Mouse (Mus musculus) liver, postnatal 0 days (tissue): ENCODE measurements around the gene Aqp6. TPM values are rescaled to one million over a fixed set of nuclear protein-coding genes. Genes with fewer than 3 reads are reported as not detected.

ENCODE experiments used
- ATAC-seq: fragments of 200-750 bp; cut with Nextera tagmentation; 2 replicates; pipeline ENCODE4 v1.8.0; 2017; ENCODE audit warnings: mild to moderate bottlenecking, moderate library complexity
- DNase-seq: peaks from one replicate; pipeline ENCODE4 v3.0.0-alpha.2; 2016
- H3K27ac ChIP-seq: fragments of 300-500 bp; sonication (generic); 2 replicates; pipeline ENCODE4 v1.5.1; 2014; ENCODE audit warnings: antibody characterized with exemption, moderate library complexity, mild to moderate bottlenecking, low read depth
- H3K27me3 ChIP-seq: fragments of 300-500 bp; sonication (generic); 2 replicates; pipeline ENCODE4 v1.6.1; 2014; ENCODE audit warnings: low read length, control low read depth, mixed read lengths; ENCODE audit not compliant: insufficient read depth
- H3K36me3 ChIP-seq: fragments of 300-500 bp; sonication (generic); replicated peaks from 2 replicates; pipeline ENCODE4 v1.6.1; 2014; ENCODE audit warnings: mild to moderate bottlenecking, control low read depth, low read length, moderate library complexity, mixed read lengths; ENCODE audit not compliant: insufficient read depth
- H3K4me1 ChIP-seq: fragments of 300-500 bp; sonication (generic); 2 replicates; pipeline ENCODE4 v1.6.1; 2014; ENCODE audit warnings: antibody characterized with exemption, mild to moderate bottlenecking, control low read depth; ENCODE audit not compliant: insufficient read depth
- H3K4me2 ChIP-seq: fragments of 300-500 bp; sonication (generic); 2 replicates; pipeline ENCODE4 v1.6.1; 2014; ENCODE audit warnings: low read depth, mild to moderate bottlenecking, low read length, moderate library complexity, mixed read lengths
- H3K4me3 ChIP-seq: fragments of 300-500 bp; sonication (generic); 2 replicates; pipeline ENCODE4 v1.5.1; 2014; ENCODE audit warnings: low read depth, low read length
- H3K9ac ChIP-seq: fragments of 300-500 bp; sonication (generic); replicated peaks from 2 replicates; pipeline ENCODE4 v1.6.1; 2014; ENCODE audit warnings: mild to moderate bottlenecking, moderate library complexity
- H3K9me3 ChIP-seq: fragments of 300-500 bp; sonication (generic); 2 replicates; pipeline ENCODE4 v1.6.1; 2016; ENCODE audit warnings: mild to moderate bottlenecking, control low read depth, low read length, mixed read lengths
- CTCF ChIP-seq: sonication (generic); IDR thresholded peaks from 2 replicates; pipeline ENCODE4 v1.5.1; 2016; ENCODE audit warnings: antibody characterized with exemption, low read depth
- EP300 ChIP-seq: IDR thresholded peaks from 2 replicates; pipeline ENCODE4 v1.6.1; 2016; ENCODE audit warnings: antibody characterized with exemption, low read depth, mild to moderate bottlenecking
- WGBS: fragments of 180-500 bp; shearing (Covaris S2); extraction: QIAGEN DNeasy Blood & Tissue Kit; methylation state at CpG from one replicate; pipeline ENCODE4 v1.1.7; 2014; ENCODE audit not compliant: insufficient replicate concordance; 5-methylcytosine and 5-hydroxymethylcytosine counted together
- polyA plus RNA-seq: library from polyadenylated mRNA; unstranded; fragments of >200 nt; fragmentation: Nextera tagmentation; extraction: Ambion mirVana; gene quantifications from 2 replicates; pipeline ENCODE4 v1.2.1, GENCODE M21; 2015

Aqp6 gene
- polyA plus RNA-seq, 1 experiment from 2014 or later = not detected

GRCm38 (mm10) chr15:99614273-99614672, 13.1 kb downstream of the Aqp6 start:
- DNase-seq (no peak), ATAC-seq (no peak)
- H3K27ac ChIP-seq = no peak overlapping the region
- H3K4me2 ChIP-seq = no peak overlapping the region
- H3K27me3 ChIP-seq = peaks cover 20% of the 10 kb centered on the region
- 0 out of 2 replicates have a peak, but pooled peaks cover 3% of the 10 kb centered on the region for H3K9me3 ChIP-seq
- H3K9ac ChIP-seq = no peak overlapping the region
- 68% methylated on average over 13 of the region's 13 CpGs for WGBS
- H3K4me1 ChIP-seq = peaks cover 4% of the 10 kb centered on the region
- TF ChIP-seq EP300 = no peak
- TF ChIP-seq CTCF = no peak
- H3K4me3 ChIP-seq = no peak overlapping the region
- no peaks in the 10 kb centered on the region for H3K36me3 ChIP-seq

GRCm38 (mm10) chr15:99614753-99615152, 13.6 kb downstream of the Aqp6 start:
- ATAC-seq = peak; percentile 23; the same call in 1 of the 2 replicates
- no peak overlapping the region for H3K4me3 ChIP-seq
- no peak for DNase-seq
- WGBS = 23% methylated on average over 12 of the region's 12 CpGs
- no peak for TF ChIP-seq EP300
- no peak for TF ChIP-seq CTCF
- H3K27ac ChIP-seq = no peak overlapping the region
- H3K9ac ChIP-seq = no peak overlapping the region
- peaks cover 3% of the 10 kb centered on the region for H3K4me1 ChIP-seq
- H3K36me3 ChIP-seq = peaks cover 4% of the 10 kb centered on the region; the same call in 1 of the 2 replicates
- H3K9me3 ChIP-seq = 0 out of 2 replicates have a peak, but pooled peaks cover 3% of the 10 kb centered on the region
- H3K4me2 ChIP-seq = no peak overlapping the region
- peaks cover 20% of the 10 kb centered on the region for H3K27me3 ChIP-seq

- Histone ChIP-seq H3K36me3 (peaks cover 4% of the 10 kb centered on the region; the same call in 1 of the 2 replicates), H3K4me2 (no peak overlapping the region), H3K4me1 (peaks cover 3% of the 10 kb centered on the region), H3K9me3 (0 out of 2 replicates have a peak, but pooled peaks cover 3% of the 10 kb centered on the region), H3K4me3 (no peak overlapping the region), H3K9ac (no peak overlapping the region), H3K27ac (no peak overlapping the region), H3K27me3 (peaks cover 20% of the 10 kb centered on the region)
- no peak for TF ChIP-seq CTCF
- TF ChIP-seq EP300 = no peak
- DNase-seq (no peak), ATAC-seq (peak; percentile 53; the same call in 1 of the 2 replicates)
- WGBS = 58% methylated on average over 9 of the region's 9 CpGs
Observed at GRCm38 (mm10) chr15:99615246-99615645, 14.0 kb downstream of the Aqp6 start.

DNA sequence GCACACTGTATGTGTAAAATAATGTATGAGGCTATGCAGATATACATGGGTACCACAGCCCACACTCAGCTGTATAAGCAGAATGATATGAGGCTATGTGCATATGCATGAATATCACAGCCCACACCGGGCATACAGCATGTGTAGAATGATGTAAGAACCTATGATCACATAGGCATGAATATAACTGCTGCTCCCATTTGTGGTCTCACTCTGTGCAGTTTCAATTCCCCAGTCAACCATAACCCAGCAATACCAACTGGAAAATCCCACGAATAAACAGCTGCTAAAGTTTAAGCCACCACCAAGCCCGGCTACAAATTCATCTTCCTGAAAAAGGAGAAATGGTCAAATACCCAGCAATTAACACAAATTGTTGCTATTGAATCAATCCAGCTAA, 17.4 kb downstream of the Aqp6 start:
- WGBS = 78% methylated on average over 3 of the region's 3 CpGs
- TF ChIP-seq CTCF (no peak), EP300 (no peak)
- no peak overlapping the region for H3K4me2 ChIP-seq
- no peak overlapping the region for H3K9ac ChIP-seq
- H3K36me3 ChIP-seq = peaks cover 33% of the 10 kb centered on the region
- peaks cover 12% of the 10 kb centered on the region for H3K27me3 ChIP-seq
- ATAC-seq (no peak), DNase-seq (no peak)
- peaks cover 3% of the 10 kb centered on the region for H3K4me1 ChIP-seq
- no peaks in the 10 kb centered on the region for H3K9me3 ChIP-seq
- H3K27ac ChIP-seq = no peak overlapping the region
- H3K4me3 ChIP-seq = no peak overlapping the region

GRCm38 (mm10) chr15:99619821-99620220, 18.6 kb downstream of the Aqp6 start:
- 90% methylated on average over 4 of the region's 4 CpGs for WGBS
- H3K27ac ChIP-seq = no peak overlapping the region
- no peaks in the 10 kb centered on the region for H3K9me3 ChIP-seq
- peaks cover 1% of the 10 kb centered on the region; the same call in 1 of the 2 replicates for H3K27me3 ChIP-seq
- TF ChIP-seq CTCF (no peak), EP300 (no peak)
- H3K9ac ChIP-seq = no peak overlapping the region
- DNase-seq (no peak), ATAC-seq (no peak)
- peaks cover under 1% of the 10 kb centered on the region for H3K4me1 ChIP-seq
- H3K4me2 ChIP-seq = no peak overlapping the region
- peaks cover 42% of the 10 kb centered on the region for H3K36me3 ChIP-seq
- H3K4me3 ChIP-seq = no peak overlapping the region

DNA sequence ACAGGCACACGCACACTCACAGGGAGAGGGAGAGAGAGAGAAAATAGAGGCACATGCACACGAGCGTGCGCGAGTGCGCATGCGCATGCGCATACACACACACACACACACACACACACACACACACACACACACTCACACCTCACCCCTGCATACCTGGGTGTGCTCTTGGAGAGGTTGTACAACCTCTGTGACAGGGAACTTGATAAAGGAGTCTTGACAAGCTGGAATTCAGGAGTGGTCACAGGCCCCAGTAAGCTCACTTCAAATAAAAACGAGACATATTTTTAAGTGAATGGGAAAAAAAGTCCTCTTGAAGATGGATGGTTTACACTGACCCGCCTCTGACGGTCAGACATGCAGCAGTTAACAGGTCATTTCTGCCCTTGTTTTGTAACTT, 20.9 kb downstream of the Aqp6 start:
- Histone ChIP-seq H3K36me3 (peaks cover 63% of the 10 kb centered on the region), H3K27me3 (no peaks in the 10 kb centered on the region), H3K9ac (no peak overlapping the region), H3K27ac (no peak overlapping the region), H3K4me2 (no peak overlapping the region), H3K9me3 (no peaks in the 10 kb centered on the region), H3K4me1 (no peaks in the 10 kb centered on the region), H3K4me3 (no peak overlapping the region)
- 97% methylated on average over 11 of the region's 11 CpGs for WGBS
- TF ChIP-seq EP300 (no peak), CTCF (no peak)
- ATAC-seq (no peak), DNase-seq (no peak)

GRCm38 (mm10) chr15:99631618-99632017, 30.4 kb downstream of the Aqp6 start:
- no peaks in the 10 kb centered on the region for H3K9me3 ChIP-seq
- no peak overlapping the region for H3K27ac ChIP-seq
- no peaks in the 10 kb centered on the region for H3K4me1 ChIP-seq
- H3K36me3 ChIP-seq = peaks cover 92% of the 10 kb centered on the region
- H3K9ac ChIP-seq = no peak overlapping the region
- TF ChIP-seq CTCF = peak; percentile 63
- TF ChIP-seq EP300 = no peak
- no peak overlapping the region for H3K4me2 ChIP-seq
- H3K4me3 ChIP-seq = no peak overlapping the region
- DNase-seq (no peak), ATAC-seq (no peak)
- no peaks in the 10 kb centered on the region for H3K27me3 ChIP-seq
